Mouse (Mus musculus): ENCODE measurements around the gene Mpp1.

The Mpp1 gene

DNA sequence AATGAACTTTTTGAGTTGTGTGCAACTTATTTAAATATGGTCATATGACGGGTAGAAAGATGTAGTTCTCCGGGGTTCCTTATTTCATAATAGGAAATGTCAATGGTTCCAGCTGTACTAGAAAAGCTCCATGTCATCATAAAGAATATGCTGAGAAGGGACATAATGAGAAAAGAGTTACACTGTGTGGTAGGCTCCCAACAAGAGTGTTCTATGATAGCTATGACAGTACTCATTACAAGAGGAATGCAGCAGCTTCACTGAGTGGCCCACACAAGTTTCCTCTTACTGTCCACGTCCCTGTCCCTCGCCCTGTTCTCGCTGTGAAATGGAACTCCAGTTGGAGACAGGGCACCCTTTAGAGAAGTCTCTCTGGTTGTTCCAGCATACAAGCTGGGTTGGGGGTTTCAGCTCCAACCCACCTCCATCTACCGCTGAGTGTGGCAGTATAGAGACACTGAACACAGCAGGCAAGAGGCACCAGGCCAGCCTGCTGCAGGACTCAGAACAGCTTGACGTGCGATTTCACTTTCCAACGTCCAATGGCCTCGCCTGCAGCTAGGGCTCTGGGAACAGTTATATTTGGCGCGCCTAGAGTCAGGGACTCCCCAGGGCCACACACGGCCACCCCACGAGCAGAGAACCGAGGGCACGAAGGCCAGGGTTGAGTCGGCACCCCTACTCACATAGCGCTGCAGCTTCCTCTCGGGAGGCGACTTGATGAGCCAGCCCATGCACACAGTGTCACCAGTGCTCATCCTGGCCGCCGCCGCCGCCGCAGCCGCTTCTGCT, 46.6 kb downstream of the Mpp1 start:
- DNase-seq (ENCODE audit: low read depth) = peak; percentile 49

DNA sequence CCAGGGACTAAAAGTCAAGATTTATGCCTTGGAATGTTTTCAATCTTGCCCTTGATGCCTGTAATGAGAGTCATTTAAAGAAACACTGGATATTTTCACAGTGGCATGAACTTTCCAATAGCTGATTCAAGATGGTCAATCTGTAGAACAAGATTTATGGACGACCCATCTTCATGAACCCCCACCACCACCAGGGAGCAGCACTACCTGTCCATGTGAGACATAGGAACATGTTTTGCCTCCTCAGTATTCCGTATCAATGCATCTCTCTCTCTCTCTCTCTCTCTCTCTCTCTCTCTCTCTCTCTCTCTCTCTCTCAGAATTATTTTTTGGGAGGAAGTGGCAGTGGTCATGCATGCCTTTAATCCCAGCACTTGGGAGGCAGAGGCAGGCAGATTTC, 48.5 kb downstream of the Mpp1 start:
- DNase-seq (ENCODE audit: low read depth) = peak; percentile 44

Measured in induced T-regulatory cell, adult 2 months (primary cell).